Mouse (Mus musculus): ENCODE results near the gene Psg22. TPM values are rescaled to one million over a fixed set of nuclear protein-coding genes. Genes with fewer than 3 reads are reported as not detected.
"Not testable (repeated sequence)": the region's sequence is repeated elsewhere in the genome, so short reads cannot be mapped to it uniquely, and the experiment has no call there.

Psg22 gene
- not detected in 2 replicates for polyA plus RNA-seq (2015; fragmentation: Nextera tagmentation; extraction: Ambion mirVana)

DNA sequence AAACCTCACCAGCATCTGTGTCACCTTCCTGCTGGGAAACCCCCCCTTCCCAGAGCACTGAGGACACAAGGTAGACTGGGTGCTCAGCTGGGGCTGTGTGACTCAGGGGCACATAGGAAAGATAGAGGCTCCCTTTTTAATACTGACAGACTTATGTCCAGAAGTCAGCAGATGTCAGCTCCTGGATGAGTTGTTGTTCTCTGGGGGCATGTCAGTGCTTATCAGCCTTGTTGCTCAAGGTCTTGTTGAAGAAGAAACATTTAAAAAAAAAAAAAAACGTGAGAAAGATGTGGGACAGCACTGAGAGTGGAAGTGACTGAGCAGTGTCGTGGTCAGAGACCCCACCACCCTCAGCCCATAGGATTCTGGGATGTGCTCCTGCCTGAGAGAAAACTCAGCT is at the start of gene Psg22:
Psg22 (plus strand) TSS at position 301 of the 400 bp plus-strand sequence.
- Histone ChIP-seq H3K4me1 (replicated peaks) (no peaks in the 10 kb centered on the region), H3K27me3 (no peaks in the 10 kb centered on the region), H3K36me3 (no peaks in the 10 kb centered on the region), H3K9ac (no peak within 1 kb of the TSS), H3K9me3 (no peaks in the 10 kb centered on the region), H3K4me3 (no peak within 1 kb of the TSS), H3K4me2 (no peak within 1 kb of the TSS), H3K27ac (no peak within 1 kb of the TSS)
- ATAC-seq (ENCODE audit: low FRiP score) = no peak
- 42% methylated on average over 2 of the region's 2 CpGs for WGBS

DNA sequence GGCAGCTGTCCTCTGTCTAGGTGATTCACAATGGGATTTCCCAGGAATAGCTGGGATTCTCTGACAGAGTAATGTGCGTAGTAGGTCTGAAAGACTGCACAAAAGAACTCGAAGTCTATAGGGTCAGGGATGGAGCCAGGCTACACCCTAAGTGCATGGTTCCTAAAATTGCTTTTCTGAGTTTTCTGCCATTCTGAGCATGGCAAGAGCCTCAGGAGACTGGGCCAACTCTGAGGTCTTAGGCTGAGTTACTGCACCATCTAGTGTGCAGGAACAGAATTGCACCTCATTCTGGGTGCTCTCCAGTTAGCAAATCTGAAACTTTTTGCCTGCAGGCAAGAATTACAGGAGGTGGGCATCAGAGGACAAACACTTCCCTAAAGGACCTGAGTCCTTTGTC is 38.1 kb upstream of the Psg22 start:
- ATAC-seq (ENCODE audit: low FRiP score) = no peak

DNA sequence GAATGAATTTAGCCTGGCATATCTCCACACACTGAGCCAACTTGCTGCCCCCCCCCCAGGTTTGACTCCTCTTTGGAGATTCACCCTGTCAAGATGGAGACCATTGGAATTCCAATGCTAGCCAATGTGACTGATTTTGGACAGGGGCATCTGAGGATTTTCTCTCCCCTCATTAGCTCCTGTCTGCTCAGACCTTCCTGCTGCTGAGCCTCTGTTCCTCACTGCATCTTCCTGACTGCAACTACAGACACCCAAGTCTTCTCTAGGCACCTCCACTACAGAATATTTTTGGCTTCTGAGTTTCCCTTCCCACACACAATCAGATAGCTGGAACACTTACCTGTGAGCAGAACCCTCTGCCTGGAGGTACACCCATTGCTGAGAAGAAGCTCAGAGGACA is 32.3 kb upstream of the Psg22 start:
- H3K9me3 ChIP-seq = no peaks in the 10 kb centered on the region
- H3K36me3 ChIP-seq = no peaks in the 10 kb centered on the region
- H3K27me3 ChIP-seq = no peaks in the 10 kb centered on the region
- H3K4me3 ChIP-seq = no peak overlapping the region
- no peak overlapping the region for H3K4me2 ChIP-seq
- ATAC-seq (ENCODE audit: low FRiP score) = no peak
- no peaks in the 10 kb centered on the region for H3K4me1 ChIP-seq (replicated peaks)
- no peak overlapping the region for H3K9ac ChIP-seq
- H3K27ac ChIP-seq = no peak overlapping the region

More for the DNA sequence above, 38.1 kb upstream of the Psg22 start:
- no peaks in the 10 kb centered on the region for H3K4me1 ChIP-seq (replicated peaks)
- WGBS = 46% methylated on average over 2 of the region's 2 CpGs
- H3K4me3 ChIP-seq = no peak overlapping the region
- no peak overlapping the region for H3K27ac ChIP-seq
- H3K27me3 ChIP-seq = no peaks in the 10 kb centered on the region
- no peak overlapping the region for H3K9ac ChIP-seq
- no peaks in the 10 kb centered on the region for H3K9me3 ChIP-seq
- H3K36me3 ChIP-seq = no peaks in the 10 kb centered on the region
- no peak overlapping the region for H3K4me2 ChIP-seq

DNA sequence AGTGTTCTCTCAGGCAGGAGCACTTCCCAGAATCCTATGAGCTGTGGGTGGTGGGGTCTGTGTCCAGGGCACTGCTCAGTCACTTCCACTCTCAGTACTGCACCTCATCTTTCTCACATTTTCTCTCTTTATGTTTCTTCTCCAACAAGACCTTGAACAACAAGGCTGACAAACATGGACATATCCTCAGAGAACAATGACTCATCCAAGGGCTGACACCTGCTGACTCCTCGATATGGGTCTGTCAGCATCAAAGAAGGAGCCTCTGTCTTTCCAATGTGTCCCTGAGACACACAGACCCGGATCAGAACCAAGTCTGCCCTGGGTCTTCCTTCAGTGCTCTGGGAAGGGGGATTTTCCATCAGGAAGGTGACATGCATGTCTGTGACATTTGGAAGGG is 31.8 kb upstream of the Psg22 start, which contains the start of gene Psg20:
Psg20 (minus strand) TSS at position 101 of the 400 bp plus-strand sequence.
- ATAC-seq (ENCODE audit: low FRiP score) = no peak
- WGBS = 69% methylated on average over 2 of the region's 2 CpGs
- H3K4me3 ChIP-seq = no peak within 1 kb of the TSS
- H3K27ac ChIP-seq = no peak within 1 kb of the TSS
- H3K27me3 ChIP-seq = no peaks in the 10 kb centered on the region
- H3K9me3 ChIP-seq = no peaks in the 10 kb centered on the region
- no peaks in the 10 kb centered on the region for H3K4me1 ChIP-seq (replicated peaks)
- H3K9ac ChIP-seq = no peak within 1 kb of the TSS
- no peak within 1 kb of the TSS for H3K4me2 ChIP-seq
- no peaks in the 10 kb centered on the region for H3K36me3 ChIP-seq

DNA sequence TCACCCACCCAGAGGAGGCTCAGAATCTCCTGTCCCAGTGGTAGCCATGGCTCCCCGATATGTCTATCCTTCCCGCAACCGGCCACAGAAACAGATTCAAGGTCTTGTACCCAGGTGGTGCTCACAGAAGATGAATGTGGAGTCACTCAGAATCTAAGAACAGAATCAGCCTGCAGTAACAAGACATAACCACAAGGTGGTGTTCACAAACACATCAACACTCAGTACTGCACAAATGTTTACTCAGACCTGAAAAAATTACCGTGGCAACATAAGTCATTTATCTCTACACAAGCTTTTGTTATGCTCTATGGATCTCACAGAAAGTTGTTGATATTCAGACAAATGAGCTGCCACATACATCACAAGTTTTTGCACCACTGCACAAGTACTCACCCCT is 7.6 kb upstream of the Psg22 start:
- not testable (repeated sequence) for H3K27ac ChIP-seq; H3K4me1 ChIP-seq (replicated peaks); H3K4me2 ChIP-seq; H3K9me3 ChIP-seq; H3K27me3 ChIP-seq; H3K4me3 ChIP-seq; H3K9ac ChIP-seq; H3K36me3 ChIP-seq; ATAC-seq (ENCODE audit: low FRiP score)
- WGBS = 79% methylated on average over 4 of the region's 4 CpGs

DNA sequence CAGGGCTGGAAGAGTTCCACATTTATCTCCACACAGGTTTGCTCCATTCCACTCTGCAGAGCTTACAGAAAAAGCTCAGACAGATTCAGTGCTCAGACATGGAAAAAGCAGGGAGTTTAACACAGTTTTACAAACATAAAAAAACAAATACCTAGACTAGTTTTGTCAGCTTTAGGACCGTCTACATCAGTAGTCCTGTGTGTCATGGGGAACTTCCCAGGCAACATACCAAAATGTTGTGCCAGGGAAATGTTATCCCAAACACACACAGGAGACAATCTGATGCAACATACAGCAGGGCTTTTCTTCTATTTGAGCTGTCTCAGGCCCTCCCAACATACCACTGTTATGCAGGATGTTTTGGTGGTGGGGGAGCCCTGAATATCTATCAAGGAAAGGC is 7.0 kb upstream of the Psg22 start:
- no peak overlapping the region for H3K4me2 ChIP-seq
- H3K27me3 ChIP-seq = no peaks in the 10 kb centered on the region
- no peaks in the 10 kb centered on the region for H3K36me3 ChIP-seq
- no peak overlapping the region for H3K9ac ChIP-seq
- no peak overlapping the region for H3K27ac ChIP-seq
- 73% methylated on average over 1 of the region's 1 CpGs for WGBS
- H3K4me1 ChIP-seq (replicated peaks) = no peaks in the 10 kb centered on the region
- H3K4me3 ChIP-seq = no peak overlapping the region
- H3K9me3 ChIP-seq = no peaks in the 10 kb centered on the region
- ATAC-seq (ENCODE audit: low FRiP score) = no peak

DNA sequence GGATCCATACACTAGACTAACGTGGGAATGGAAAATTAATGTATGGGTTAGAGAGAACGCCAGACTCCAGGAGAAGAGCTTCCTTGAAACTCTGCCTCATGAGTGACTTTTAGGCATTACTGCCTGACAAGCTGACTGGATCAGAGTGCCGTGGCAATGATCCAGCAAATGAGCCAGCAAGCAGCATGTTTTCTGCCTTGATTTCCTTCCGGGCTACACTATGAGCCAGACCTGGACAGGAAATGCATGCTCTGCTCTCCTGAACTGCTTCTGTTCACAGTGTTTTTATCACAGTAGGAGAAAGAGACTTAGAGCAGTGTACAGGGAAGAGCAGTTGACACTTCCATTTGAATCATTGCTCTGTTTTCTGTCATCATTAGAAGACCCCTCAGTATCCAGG is 2.3 kb upstream of the Psg22 start:
- Histone ChIP-seq H3K36me3 (no peaks in the 10 kb centered on the region), H3K9ac (no peak overlapping the region), H3K9me3 (no peaks in the 10 kb centered on the region), H3K27me3 (no peaks in the 10 kb centered on the region), H3K4me2 (no peak overlapping the region), H3K4me3 (no peak overlapping the region), H3K4me1 (replicated peaks) (no peaks in the 10 kb centered on the region), H3K27ac (no peak overlapping the region)
- WGBS = 77% methylated on average over 4 of the region's 4 CpGs
- no peak for ATAC-seq (ENCODE audit: low FRiP score)

DNA sequence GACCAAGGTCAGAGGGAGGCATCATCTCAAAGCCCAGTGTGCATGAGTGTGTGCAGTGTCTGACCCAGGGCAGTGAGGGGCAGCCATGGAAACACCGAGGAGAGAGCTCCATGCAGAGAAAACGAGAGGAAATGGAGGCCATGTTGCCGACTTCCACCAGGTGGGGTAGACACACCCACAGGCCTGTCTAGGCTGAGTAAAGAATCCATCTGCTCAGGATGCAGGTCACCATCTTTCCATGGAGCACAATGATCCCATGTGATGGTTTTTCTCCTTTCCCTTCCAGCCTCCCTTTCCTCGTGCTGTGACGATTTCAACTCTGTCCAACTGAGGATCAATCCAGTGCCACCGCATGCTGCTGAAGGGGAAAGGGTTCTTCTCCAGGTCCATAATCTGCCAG is 6.1 kb downstream of the Psg22 start:
- Histone ChIP-seq H3K4me3 (no peak overlapping the region), H3K9me3 (no peaks in the 10 kb centered on the region), H3K4me1 (replicated peaks) (no peaks in the 10 kb centered on the region), H3K27ac (no peak overlapping the region), H3K9ac (no peak overlapping the region), H3K27me3 (no peaks in the 10 kb centered on the region), H3K4me2 (no peak overlapping the region), H3K36me3 (no peaks in the 10 kb centered on the region)
- no peak for ATAC-seq (ENCODE audit: low FRiP score)
- 90% methylated on average over 6 of the region's 6 CpGs for WGBS

DNA sequence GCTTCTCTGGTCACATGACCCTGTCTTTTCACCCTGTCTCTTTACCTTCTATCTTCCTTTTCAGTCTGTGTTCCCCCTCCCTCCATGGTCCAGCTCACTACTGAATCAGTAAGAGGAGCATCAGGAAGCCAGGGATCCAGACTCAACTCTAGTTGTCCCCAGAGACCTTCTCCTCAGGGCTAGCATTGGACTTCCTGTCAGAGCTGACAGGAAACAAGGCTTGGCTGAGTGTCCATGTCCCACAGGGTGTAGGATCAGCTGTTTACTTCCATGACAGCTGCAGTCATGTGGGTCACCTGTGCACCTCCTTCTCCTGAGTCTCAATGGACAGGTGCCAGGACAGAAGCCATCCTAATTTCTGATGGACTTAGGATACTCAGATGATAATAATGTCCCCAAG is 8.0 kb downstream of the Psg22 start:
- not testable (repeated sequence) for H3K27me3 ChIP-seq; H3K9ac ChIP-seq; H3K27ac ChIP-seq; H3K4me1 ChIP-seq (replicated peaks); H3K9me3 ChIP-seq; H3K4me2 ChIP-seq; ATAC-seq (ENCODE audit: low FRiP score); H3K36me3 ChIP-seq; H3K4me3 ChIP-seq

DNA sequence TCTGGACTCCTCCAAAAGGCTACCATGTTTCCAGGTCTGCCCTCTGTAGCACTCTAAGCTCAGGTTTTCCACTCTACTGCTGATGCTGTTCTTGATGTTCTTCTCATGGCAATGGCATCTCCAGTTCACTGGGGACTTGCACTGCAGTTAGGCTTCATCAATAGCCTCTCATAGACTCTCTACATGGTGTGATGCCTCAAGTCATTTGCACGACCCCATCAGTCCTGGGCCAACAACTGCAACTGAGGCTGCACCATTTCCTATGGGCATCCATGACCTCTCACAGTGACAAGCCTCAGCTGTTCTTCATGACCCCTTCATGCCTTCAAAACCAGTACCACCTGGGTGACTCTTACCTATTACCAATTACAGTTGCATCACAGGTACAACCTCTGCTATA is 10.5 kb downstream of the Psg22 start:
- Histone ChIP-seq H3K4me3 (no peak overlapping the region), H3K36me3 (no peaks in the 10 kb centered on the region), H3K27me3 (no peaks in the 10 kb centered on the region), H3K9me3 (no peaks in the 10 kb centered on the region), H3K4me2 (no peak overlapping the region), H3K4me1 (replicated peaks) (no peaks in the 10 kb centered on the region), H3K27ac (no peak overlapping the region), H3K9ac (no peak overlapping the region)
- WGBS = 84% methylated on average over 1 of the region's 1 CpGs
- ATAC-seq (ENCODE audit: low FRiP score) = no peak

DNA sequence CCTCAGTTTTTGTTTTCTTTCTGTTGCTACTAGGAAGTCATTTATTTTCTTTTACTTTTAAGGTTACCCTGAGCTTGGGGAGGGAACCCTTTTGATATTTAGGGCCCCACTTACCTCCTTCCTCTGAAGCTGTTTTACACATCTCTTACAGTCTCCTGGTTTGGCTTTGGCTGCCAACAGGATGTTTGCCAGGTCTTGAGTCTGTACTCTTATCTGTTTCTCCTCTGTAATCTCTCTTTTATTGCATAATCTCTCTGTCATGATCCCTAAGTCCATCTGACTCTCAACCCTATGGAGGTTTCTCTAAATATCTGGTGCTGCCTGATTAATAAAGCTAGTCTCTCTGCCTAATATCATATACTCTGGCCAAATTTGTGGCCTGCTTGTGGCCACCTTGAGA is 15.2 kb downstream of the Psg22 start:
- no peak overlapping the region for H3K27ac ChIP-seq
- no peaks in the 10 kb centered on the region for H3K27me3 ChIP-seq
- no peak overlapping the region for H3K4me2 ChIP-seq
- H3K36me3 ChIP-seq = no peaks in the 10 kb centered on the region
- H3K4me3 ChIP-seq = no peak overlapping the region
- no peaks in the 10 kb centered on the region for H3K9me3 ChIP-seq
- H3K4me1 ChIP-seq (replicated peaks) = no peaks in the 10 kb centered on the region
- no peak for ATAC-seq (ENCODE audit: low FRiP score)
- no peak overlapping the region for H3K9ac ChIP-seq

DNA sequence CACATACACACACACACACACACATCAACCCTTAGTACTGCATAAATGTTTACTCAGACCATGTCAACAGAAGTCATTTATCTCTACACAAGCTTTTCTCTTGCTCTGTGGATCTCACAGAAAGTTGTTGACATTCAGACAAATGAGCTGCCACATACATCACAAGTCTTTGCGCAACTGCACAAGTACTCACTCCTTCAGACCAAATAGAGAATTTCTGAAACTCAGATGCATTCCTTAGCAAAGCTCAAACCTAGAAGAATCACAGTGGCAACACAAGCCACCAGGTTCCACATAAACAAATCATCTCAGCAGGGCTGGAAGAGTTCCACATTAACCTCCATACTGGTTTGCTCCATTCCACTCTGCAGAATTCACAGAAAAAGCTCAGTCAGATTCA is 16.6 kb downstream of the Psg22 start:
- Histone ChIP-seq H3K27me3 (no peaks in the 10 kb centered on the region), H3K4me3 (no peak overlapping the region), H3K4me1 (replicated peaks) (no peaks in the 10 kb centered on the region), H3K9me3 (no peaks in the 10 kb centered on the region), H3K9ac (no peak overlapping the region), H3K4me2 (no peak overlapping the region), H3K27ac (no peak overlapping the region), H3K36me3 (no peaks in the 10 kb centered on the region)
- WGBS = 83% methylated on average over 1 of the region's 1 CpGs
- no peak for ATAC-seq (ENCODE audit: low FRiP score)

DNA sequence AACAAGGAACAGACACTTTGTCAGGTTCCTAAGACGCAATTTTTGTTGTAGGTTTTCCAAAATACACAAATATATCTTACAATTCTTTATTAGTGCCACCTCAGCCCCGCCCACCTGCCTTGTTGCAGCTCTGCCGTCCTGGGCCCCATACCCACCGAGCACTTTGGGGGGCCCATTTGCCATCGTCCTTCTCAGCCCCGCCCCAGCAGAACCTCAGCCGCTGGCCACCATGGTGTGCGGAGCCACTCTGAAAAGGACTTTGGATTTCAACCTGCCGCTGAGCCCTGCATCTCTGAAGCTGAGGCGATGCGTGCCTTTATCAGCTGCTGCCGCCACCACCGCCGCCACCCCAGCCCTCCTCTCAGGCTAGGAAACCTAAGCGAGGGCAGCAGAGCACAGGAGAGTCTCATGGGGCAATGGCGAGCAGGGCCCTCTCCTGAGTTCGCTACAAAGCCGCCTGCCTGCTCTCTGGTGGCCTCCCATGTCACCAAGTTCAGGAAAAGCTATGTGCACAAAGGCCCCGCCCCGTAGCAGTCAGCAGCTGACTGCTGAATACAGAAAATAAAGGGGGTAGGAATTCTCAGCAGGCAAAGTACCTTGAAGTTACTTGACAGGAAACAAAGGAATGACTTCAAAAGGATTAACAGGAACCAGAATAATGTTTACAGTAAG is 28.4 kb downstream of the Psg22 start:
- Histone ChIP-seq H3K4me3 (peak overlapping the region; percentile 37), H3K27ac (peak overlapping the region; percentile 40; the same call in 1 of the 2 replicates), H3K4me2 (peak overlapping the region; percentile 52), H3K27me3 (peaks cover 21% of the 10 kb centered on the region), H3K9ac (peak overlapping the region; percentile 64), H3K36me3 (no peaks in the 10 kb centered on the region), H3K4me1 (replicated peaks) (peaks cover 9% of the 10 kb centered on the region), H3K9me3 (no peaks in the 10 kb centered on the region)
- ATAC-seq (ENCODE audit: low FRiP score) = peak; percentile 55
- 8% methylated on average over 20 of the region's 20 CpGs for WGBS
